In genomic region chrX:95445866-95446265, GRCm38 (mm10) we compare ENCODE assay signal across 14 mouse cellular contexts. TPM values are rescaled to one million over a fixed set of nuclear protein-coding genes. Genes with fewer than 3 reads are reported as not detected.
A peak's percentile ranks its signal among the peaks of the same experiment; 100 is the strongest.
DNase-seq lines count a peak whose midpoint lies in the region; ATAC-seq lines count a peak whose summit lies in the region.
"Had no signal": no experiment of that assay in that cellular context is flagged by ENCODE, and none has a peak within 500 bp of the region (broad histone marks: within the 10 kb centered on the region; RNA-seq: fewer than 3 reads in every experiment).

No protein-coding gene starts in this region.

- no peaks in the 10 kb centered on the region for H3K36me3 ChIP-seq in hindbrain, embryonic 10.5 days
- H3K36me3 ChIP-seq: limb, embryonic 12.5 days had no signal

- DNase-seq in cerebellum, adult 11 months: peak; percentile 12
- peak; percentile 21 to 25 for DNase-seq in cerebellum, postnatal 10 days
- DNase-seq in kidney, postnatal 10 days: peak; percentile 80
- peak; percentile 67 for DNase-seq in lung, postnatal 25 days (ENCODE audit: low spot score)
- DNase-seq in natural killer cell, adult 2 months (ENCODE audit: low spot score in 2 of 2): no peak
- no peak for DNase-seq in left cerebral cortex, postnatal 36 days (ENCODE audit: low spot score in 2 of 2)
- DNase-seq in hindbrain, embryonic 10.5 days (ENCODE audit: low spot score): no peak
- DNase-seq: gastrocnemius, postnatal 10 days; layer of hippocampus, adult 9-11 months; right cerebral cortex, adult 18-20 months had no signal

- no peak overlapping the region for H3K27ac ChIP-seq in hindbrain, embryonic 10.5 days
- H3K27ac ChIP-seq: forebrain, embryonic 13.5 days; hindbrain, embryonic 14.5 days had no signal

- H3K9me3 ChIP-seq in hindbrain, embryonic 10.5 days: no peaks in the 10 kb centered on the region
- H3K9me3 ChIP-seq: forebrain, embryonic 13.5 days; limb, embryonic 12.5 days had no signal

- H3K4me1 ChIP-seq in hindbrain, embryonic 10.5 days (replicated peaks): peaks cover 11% of the 10 kb centered on the region
- H3K4me1 ChIP-seq: limb, embryonic 12.5 days had no signal

- no peak for ATAC-seq in cerebellum, adult (ENCODE audit: insufficient number of reproducible peaks, low FRiP score, low TSS enrichment)

- no peaks in the 10 kb centered on the region for H3K27me3 ChIP-seq in hindbrain, embryonic 10.5 days (ENCODE audit: insufficient read depth, poor library complexity, severe bottlenecking)
- H3K27me3 ChIP-seq: forebrain, embryonic 13.5 days had no signal

- intact Hi-C loops in left cerebral cortex, postnatal 36 days (cut with DNase I): no loop called here

- H3K4me3 ChIP-seq in hindbrain, embryonic 10.5 days: no peak overlapping the region

- WGBS in hindbrain, embryonic 10.5 days: 75% methylated on average over 2 of the region's 2 CpGs

RNA-seq across cellular contexts. Expression of gene Amer1, which starts 1.2 kb away (rescaled TPM):
- total RNA-seq in left cerebral cortex, postnatal 36 days (2021): 1 to 10 TPM; 5.6 to 6.0 TPM
- polyA plus RNA-seq in hindbrain, embryonic 10.5 days (2016; fragmentation: Nextera tagmentation; extraction: Ambion mirVana): 8.3 and 9.6 TPM in 2 replicates

Comparison
In these comparisons a context has a peak if more than half of its experiments do, and no peak if none do; other contexts are left out.
1. DNase-seq: peak in cerebellum, adult 11 months (single experiment), cerebellum, postnatal 10 days (2 of 2), kidney, postnatal 10 days (single experiment) and lung, postnatal 25 days (single experiment); none in natural killer cell, adult 2 months (0 of 2), left cerebral cortex, postnatal 36 days (0 of 2) and hindbrain, embryonic 10.5 days (single experiment).